Mouse (Mus musculus) frontal cortex, postnatal 10 days (tissue): ENCODE measurements at regions not wholly inside any gene's neighbourhood (a gene's known extent, or its start where the extent isn't known, plus 50 kb on each side); places are given as distances from the start of the nearest gene placed in this dataset.

ENCODE experiments used
- DNase-seq, 2 experiments: peaks; one replicate each; pipeline ENCODE4 v3.0.0; 2022; ENCODE audit warnings: low spot score in 2 of 2, mixed read lengths in 1 of 2

- DNase-seq = no peak
These were observed 92.1 kb downstream of the Bcl2l11 start for GRCm38 (mm10) chr2:128217784-128218467.

DNA sequence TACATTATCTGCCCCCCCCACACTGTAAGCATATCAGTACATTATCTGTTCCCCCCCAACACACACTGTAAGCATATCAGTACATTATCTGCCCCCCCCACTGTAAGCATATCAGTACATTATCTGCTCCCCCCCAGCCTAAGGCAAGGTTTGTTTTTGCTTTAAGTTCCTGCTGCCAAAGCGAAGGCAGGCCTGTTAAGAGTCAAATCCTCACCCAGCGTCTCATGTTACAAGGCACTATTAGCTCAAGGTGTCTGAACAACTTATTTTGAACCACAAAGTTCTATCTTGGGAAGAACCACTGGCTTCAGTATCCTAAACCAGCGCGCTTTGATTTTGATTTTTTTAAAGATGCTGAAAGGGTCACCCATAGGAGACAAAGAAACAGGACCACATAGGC is 93.1 kb downstream of the Bcl2l11 start:
- no peak for DNase-seq

DNA sequence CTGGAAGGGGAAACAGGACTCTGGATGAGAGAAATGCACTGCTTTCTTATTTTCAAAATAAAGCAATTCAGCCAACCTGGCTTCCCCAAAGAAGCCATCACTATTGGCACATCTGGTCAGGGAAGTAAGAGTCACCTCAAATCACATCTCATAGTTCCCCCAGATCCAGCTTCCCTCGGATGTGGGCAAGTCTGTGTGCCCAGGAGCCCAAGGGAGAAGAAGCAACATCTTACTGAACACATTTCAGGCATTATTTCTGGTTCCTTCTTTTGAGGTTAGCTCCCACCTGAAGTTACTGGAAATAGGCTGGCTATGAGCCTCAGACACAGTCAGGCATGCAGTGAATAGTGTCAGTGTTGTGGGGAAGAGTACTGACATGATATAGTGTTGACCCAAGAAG is 95.2 kb downstream of the Bcl2l11 start:
- no peak for DNase-seq

DNA sequence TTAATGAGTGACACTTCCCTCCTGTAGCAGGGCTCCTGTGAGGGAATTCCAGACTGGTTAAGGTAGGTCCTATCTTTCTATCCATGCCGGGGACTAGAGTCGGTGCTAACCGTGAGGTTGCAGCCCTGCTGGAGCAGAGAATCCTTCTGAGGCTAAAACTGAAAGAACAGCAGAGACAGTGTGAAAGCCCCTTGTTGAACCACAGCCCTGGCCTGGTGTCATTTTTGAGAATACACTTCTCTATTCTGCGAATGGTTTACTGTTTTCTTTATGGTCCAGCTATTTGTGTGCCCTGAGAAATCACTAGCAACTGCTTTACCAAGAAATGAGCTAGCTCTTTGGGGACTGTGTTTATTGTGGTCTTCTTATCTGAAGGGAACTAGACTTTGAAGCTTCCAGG is 95.8 kb downstream of the Bcl2l11 start:
- DNase-seq = no peak

GRCm38 (mm10) chr2:128226465-128227047 is 100.7 kb downstream of the Bcl2l11 start:
- DNase-seq = no peak

- no peak for DNase-seq
These were observed 103.9 kb downstream of the Bcl2l11 start for GRCm38 (mm10) chr2:128229730-128230129.

- no peak for DNase-seq
These were observed 105.1 kb downstream of the Bcl2l11 start for GRCm38 (mm10) chr2:128230921-128231320.

- DNase-seq = no peak
These were observed 105.5 kb downstream of the Bcl2l11 start for GRCm38 (mm10) chr2:128231338-128231737.

- DNase-seq = no peak
These were observed 106.2 kb downstream of the Bcl2l11 start for GRCm38 (mm10) chr2:128232027-128232426.

DNA sequence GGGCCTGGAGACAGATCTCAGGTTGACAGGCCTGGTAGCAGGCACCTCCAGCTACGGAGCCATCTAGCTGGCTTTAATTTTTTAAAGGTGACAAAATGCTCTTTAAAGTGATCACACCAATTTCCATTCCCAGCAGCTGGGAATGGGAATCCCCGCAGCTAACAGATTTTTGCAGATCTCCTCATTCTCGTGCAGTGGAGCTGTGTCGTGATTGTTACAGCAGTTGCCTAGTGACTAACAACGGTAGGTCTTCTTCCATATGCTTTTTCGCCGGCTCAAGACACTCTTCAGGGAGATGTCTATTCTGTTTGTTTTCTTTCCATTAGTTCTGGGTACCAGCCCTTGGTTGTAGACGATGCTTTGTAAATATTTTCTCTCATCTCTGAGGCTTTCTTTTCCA is 109.3 kb downstream of the Bcl2l11 start:
- no peak for DNase-seq

GRCm38 (mm10) chr2:128239451-128239850 is 113.6 kb downstream of the Bcl2l11 start:
- no peak for DNase-seq

- no peak for DNase-seq
These were observed 114.2 kb downstream of the Bcl2l11 start for GRCm38 (mm10) chr2:128240054-128240453.

DNA sequence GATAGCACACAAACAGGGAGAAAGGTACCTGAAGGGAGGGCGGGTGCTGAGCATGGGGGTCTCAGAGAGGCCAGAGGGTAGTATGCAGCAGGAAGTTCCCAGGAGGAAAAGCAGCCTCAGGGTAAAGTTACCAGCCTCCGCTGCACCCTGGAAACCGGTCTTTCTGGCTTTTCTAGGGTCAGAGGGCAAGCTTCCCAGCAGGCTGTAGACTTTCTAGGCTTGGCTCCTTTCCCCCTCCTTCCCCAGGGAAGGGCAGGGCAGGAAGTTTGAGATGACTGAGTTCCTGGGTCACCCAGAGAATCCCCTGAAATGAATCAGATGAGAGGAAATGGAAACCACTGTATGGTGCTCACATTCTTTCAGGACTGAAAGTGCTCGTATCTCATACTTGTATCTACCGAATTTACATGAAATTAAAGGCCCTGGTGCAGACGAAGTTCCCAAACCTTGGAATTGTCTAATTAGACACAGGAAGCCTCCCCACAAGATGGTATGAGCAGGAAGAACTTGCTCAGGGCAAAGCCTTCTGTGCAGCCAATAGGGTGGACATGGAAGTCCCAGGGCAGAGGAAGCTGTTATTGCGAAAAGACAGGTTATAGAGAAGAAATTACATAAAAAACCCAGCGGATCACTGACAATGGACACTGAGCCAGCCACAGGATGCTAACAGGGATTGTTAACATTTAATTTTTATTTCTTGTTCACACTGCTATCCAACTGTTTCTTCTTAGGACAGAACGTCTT is 114.9 kb downstream of the Bcl2l11 start:
- no peak for DNase-seq

- no peak for DNase-seq
These were observed 115.4 kb downstream of the Bcl2l11 start for GRCm38 (mm10) chr2:128241280-128241665.

DNA sequence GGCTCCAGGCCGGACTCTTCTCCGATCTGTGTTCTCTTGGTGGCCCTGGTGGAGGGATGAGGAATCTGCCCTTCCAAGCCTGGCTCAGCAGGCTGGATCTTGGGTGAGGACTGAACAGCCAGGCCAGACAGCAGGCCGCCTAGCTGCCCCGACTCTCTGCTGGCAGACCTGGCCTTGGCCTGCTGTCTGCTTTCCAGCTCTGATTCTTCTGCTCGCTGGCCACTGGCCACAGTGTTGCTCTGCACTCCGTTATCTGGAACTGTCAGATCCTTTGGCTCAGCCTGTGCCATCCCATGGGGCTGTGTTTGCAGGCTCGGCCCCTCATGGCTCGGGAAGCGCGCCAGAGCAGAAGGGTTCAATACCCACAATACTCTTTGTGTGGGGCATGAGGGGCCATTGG is 119.7 kb downstream of the Bcl2l11 start:
- DNase-seq = peak; percentile 26 to 29

DNA sequence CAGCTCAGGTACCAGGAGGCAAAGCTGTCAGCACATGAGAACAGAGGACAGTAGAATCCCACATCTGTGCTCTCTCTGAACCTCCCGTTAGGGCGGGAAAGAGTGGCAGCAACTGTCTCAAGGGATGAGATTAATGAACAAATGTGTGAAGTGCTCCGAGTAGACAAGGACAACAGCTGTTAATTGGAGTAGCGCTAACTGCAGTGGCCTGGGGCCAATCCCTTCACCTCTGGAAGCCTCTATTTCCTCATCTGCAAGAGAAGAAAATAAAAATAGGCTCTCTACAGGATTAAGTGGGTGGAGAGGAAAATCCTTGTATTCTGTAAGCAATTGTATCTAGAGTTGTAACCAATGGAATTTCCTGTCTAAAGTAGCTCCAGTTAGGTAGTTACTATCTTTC is 122.1 kb downstream of the Bcl2l11 start:
- no peak for DNase-seq

DNA sequence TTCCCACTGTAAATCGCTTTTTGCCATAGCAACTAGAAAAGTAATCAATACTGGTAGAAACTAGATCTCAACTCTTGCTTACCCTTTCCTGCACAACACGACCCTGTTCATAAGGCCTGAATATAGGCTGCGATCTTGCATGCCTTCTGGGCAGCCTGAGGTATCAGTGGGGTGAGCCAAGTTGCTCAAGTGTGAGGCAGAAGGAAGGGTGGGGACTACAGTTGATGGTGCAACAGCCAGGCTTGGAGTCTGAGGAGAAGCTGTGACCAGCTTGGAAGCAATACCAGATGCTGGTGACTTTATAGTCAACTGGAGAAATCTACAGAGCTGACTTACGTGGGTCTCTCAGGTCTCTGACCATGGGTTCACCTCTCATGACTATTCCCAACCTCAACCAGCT is 123.3 kb downstream of the Bcl2l11 start:
- no peak for DNase-seq

GRCm38 (mm10) chr2:128249607-128250006 is 123.8 kb downstream of the Bcl2l11 start:
- DNase-seq = no peak

- no peak for DNase-seq
These were observed 125.0 kb downstream of the Bcl2l11 start for GRCm38 (mm10) chr2:128250841-128251240.

DNA sequence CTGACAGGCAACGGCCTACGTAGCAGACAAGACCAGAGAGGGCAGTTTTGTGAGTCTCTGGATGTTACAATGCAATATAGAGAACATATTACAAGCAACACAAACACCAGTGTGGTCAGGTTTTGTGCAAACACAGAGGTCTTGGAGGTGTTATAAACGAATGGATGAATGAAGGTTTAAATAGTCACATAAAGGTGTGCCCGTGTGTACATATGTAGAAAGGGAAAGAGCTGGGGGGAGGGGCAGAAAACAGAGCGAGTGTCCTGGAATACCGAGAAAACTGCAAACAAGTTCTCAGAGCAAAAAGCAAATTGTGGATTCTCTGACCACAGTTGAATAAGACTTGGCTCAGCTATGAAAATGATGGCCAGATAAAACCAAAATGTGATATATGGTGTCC is 130.8 kb downstream of the Bcl2l11 start:
- DNase-seq = no peak

DNA sequence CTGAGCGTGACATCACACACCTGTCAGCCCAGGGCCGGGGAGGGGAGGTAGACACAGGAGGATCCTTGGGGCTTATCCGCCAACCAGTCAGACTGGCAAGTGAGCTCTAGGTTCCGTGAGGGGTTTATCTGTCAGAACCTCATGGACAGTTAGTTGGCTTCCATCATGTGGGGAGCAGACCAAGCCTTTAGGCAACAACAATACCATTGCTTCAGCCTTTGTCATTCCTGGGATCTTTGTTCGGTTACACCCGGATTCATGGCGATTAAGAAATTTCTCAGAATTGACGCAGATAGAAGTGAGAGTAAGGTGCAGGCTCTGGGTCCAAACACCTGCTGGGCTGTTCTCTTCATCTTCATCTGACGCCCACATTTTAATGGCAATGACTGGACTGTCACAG is 131.4 kb downstream of the Bcl2l11 start:
- DNase-seq = no peak

DNA sequence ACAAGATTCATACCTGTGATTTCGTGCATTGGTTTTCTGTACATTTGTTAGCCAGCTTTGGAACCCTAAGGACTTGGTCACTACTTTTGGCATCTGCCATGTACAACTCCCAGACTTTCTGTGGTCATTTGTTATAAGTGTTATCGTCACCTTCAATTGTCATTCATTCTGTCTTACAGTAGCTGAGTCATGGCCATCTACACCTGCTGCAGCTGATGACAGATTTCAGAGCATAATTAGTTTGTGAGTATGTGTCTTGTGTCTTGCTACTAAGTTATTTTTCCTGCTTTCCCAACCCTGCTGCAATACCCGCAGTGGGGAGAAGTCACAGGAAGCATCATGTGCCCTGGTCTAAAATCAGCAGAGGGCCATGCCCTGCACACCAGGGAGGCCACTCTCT is 138.0 kb downstream of the Bcl2l11 start:
- no peak for DNase-seq
